Mouse (Mus musculus) thymus, adult 2 months (tissue): Measurements from ENCODE around the gene Lrrc39. TPM values are rescaled to one million over a fixed set of nuclear protein-coding genes. Genes with fewer than 3 reads are reported as not detected.

Experiments used
- DNase-seq: peaks from one replicate; pipeline ENCODE4 v3.0.0; 2021
- H3K27ac ChIP-seq: fragments of 200-500 bp; 2 replicates; pipeline ENCODE4 v1.5.1; 2012; ENCODE audit warnings: low read length, control low read depth; ENCODE audit not compliant: control insufficient read depth, insufficient read depth
- H3K27me3 ChIP-seq: fragments of 200-500 bp; 2 replicates; pipeline ENCODE4 v1.6.1; 2012; ENCODE audit warnings: mild to moderate bottlenecking, low read length, moderate library complexity, mixed read lengths; ENCODE audit not compliant: control insufficient read depth, insufficient read depth
- H3K36me3 ChIP-seq: fragments of 200-500 bp; 2 replicates; pipeline ENCODE4 v1.6.1; 2012; ENCODE audit warnings: mild to moderate bottlenecking, low read length, moderate library complexity; ENCODE audit not compliant: control insufficient read depth, insufficient read depth
- H3K4me1 ChIP-seq: fragments of 200-500 bp; replicated peaks from 2 replicates; pipeline ENCODE4 v1.6.1; 2012; ENCODE audit warnings: low read length; ENCODE audit not compliant: control insufficient read depth, insufficient read depth
- H3K4me3 ChIP-seq: fragments of 200-500 bp; 2 replicates; pipeline ENCODE4 v1.5.1; 2012; ENCODE audit warnings: mild to moderate bottlenecking, low read length, control low read depth, moderate library complexity; ENCODE audit not compliant: control insufficient read depth, insufficient read depth
- CTCF ChIP-seq: fragments of 200-500 bp; IDR thresholded peaks from 2 replicates; pipeline ENCODE4 v1.5.1; 2012; ENCODE audit warnings: mild to moderate bottlenecking, control low read depth, low read length, moderate library complexity, borderline replicate concordance; ENCODE audit not compliant: control insufficient read depth, poor library complexity, insufficient read depth; ENCODE audit errors: extremely low read depth
- POLR2A ChIP-seq: fragments of 200-500 bp; IDR thresholded peaks from 2 replicates; pipeline ENCODE4 v1.6.1; 2012; ENCODE audit warnings: mild to moderate bottlenecking, low read length, control low read depth, moderate library complexity; ENCODE audit not compliant: control insufficient read depth, poor library complexity, insufficient read depth; ENCODE audit errors: extremely low read depth
- WGBS: fragments of 180-500 bp; shearing (Covaris S2); methylation state at CpG from one replicate; pipeline ENCODE4 v1.1.7; 2018; 5-methylcytosine and 5-hydroxymethylcytosine counted together
- polyA plus RNA-seq: library from polyadenylated mRNA; depleted of rRNA; stranded (reverse); fragments of >200 nt; gene quantifications from 2 replicates; pipeline ENCODE4 v1.2.3, GENCODE M21; 2012

Lrrc39 gene
- polyA plus RNA-seq, 1 experiment, result 1.7 TPM

GRCm38 (mm10) chr3:116601005-116601404 lies 38.2 kb downstream of the Lrrc39 start:
- Histone ChIP-seq H3K27me3 (no peaks in the 10 kb centered on the region), H3K36me3 (no peaks in the 10 kb centered on the region), H3K27ac (no peak overlapping the region; the same call in 1 of the 2 replicates), H3K4me1 (no peaks in the 10 kb centered on the region), H3K4me3 (no peak overlapping the region)
- no peak for DNase-seq
- TF ChIP-seq POLR2A, result no peak
- TF ChIP-seq CTCF, result no peak
- 52% methylated on average over 5 of the region's 5 CpGs for WGBS

DNA sequence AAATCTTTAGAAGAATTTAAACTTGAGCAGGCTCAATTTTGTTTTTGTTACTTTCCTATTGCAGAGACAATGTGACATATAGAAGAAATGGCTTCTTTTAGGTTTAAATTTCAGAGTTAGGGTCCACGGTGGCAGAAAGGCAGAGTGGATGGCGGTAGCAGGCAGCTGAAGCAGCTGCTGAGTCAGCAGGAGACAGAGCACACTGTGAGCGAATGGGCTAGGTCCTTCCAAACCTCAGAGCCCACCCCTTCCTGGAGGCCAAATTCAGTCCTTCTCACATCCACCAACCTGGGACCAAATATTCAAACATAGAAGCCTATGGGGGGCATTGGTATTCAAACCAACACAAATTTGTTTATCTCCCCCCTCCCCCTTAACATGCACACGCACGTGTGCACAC lies 39.0 kb downstream of the Lrrc39 start:
- no peak for DNase-seq
- Histone ChIP-seq H3K36me3 (no peaks in the 10 kb centered on the region), H3K4me3 (no peak overlapping the region), H3K4me1 (no peaks in the 10 kb centered on the region), H3K27me3 (no peaks in the 10 kb centered on the region), H3K27ac (no peak overlapping the region)
- 96% methylated on average over 5 of the region's 5 CpGs for WGBS
- TF ChIP-seq CTCF, result no peak
- no peak for TF ChIP-seq POLR2A

DNA sequence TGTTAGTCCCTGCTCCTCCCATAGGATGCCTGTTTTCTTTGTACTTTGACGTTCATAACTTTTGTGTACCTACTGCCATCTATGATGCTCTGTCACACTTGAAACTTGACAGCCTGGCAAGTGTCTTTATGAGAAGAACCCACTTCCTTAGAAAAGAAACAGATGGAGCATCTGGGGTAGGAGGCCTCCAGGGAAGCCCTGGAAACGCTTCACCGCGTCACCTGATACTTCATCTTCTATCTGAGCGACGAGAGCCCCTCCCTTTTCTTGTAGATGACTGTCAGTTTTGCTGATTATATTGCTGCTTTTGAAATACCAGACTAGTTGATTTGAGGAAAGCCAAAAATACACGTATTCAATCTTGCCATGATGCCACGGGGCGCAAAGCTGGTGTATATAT lies 41.8 kb downstream of the Lrrc39 start:
- Histone ChIP-seq H3K4me1 (no peaks in the 10 kb centered on the region), H3K27ac (no peak overlapping the region), H3K4me3 (no peak overlapping the region), H3K27me3 (no peaks in the 10 kb centered on the region), H3K36me3 (peaks cover 21% of the 10 kb centered on the region)
- no peak for DNase-seq
- TF ChIP-seq CTCF, result no peak
- no peak for TF ChIP-seq POLR2A
- 93% methylated on average over 9 of the region's 9 CpGs for WGBS

DNA sequence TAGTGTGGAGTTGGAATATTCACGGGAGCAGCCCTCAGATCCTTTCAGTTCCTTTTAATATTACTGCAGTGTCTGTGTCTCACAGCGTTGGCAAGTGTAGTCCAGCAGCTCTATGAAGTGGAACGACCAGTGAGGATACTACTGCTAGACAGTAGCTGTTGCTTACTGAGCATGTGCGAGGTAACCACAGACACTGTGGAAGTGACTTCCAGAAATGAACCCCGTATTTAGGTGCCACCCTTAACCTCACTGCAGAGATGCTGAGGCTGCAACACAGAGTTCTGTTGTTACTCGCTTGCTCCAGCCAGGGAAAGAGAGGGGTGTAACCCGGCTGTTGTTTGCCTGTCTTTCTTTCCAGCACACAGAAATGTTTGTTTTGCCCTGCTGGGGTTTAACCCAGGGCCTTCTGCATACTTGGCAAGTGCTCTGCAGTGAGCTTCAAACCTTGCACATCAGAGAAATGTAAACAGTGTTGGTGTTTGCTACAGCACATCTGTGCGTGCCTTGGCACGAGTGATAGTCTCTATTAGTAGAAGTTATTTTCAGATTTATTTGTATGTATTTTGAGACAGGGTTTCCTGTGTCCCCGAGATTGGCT lies 51.6 kb downstream of the Lrrc39 start, which contains the start of gene Trmt13:
TSS of gene Trmt13 (minus strand) at position 293 of the 598 bp plus-strand sequence.
- H3K4me3 ChIP-seq, result no peak within 1 kb of the TSS
- H3K36me3 ChIP-seq, result peaks cover 40% of the 10 kb centered on the region
- 88% methylated on average over 10 of the region's 10 CpGs for WGBS
- H3K27me3 ChIP-seq, result no peaks in the 10 kb centered on the region
- DNase-seq, result no peak
- TF ChIP-seq CTCF (no peak), POLR2A (no peak)
- no peaks in the 10 kb centered on the region for H3K4me1 ChIP-seq
- H3K27ac ChIP-seq, result no peak within 1 kb of the TSS

DNA sequence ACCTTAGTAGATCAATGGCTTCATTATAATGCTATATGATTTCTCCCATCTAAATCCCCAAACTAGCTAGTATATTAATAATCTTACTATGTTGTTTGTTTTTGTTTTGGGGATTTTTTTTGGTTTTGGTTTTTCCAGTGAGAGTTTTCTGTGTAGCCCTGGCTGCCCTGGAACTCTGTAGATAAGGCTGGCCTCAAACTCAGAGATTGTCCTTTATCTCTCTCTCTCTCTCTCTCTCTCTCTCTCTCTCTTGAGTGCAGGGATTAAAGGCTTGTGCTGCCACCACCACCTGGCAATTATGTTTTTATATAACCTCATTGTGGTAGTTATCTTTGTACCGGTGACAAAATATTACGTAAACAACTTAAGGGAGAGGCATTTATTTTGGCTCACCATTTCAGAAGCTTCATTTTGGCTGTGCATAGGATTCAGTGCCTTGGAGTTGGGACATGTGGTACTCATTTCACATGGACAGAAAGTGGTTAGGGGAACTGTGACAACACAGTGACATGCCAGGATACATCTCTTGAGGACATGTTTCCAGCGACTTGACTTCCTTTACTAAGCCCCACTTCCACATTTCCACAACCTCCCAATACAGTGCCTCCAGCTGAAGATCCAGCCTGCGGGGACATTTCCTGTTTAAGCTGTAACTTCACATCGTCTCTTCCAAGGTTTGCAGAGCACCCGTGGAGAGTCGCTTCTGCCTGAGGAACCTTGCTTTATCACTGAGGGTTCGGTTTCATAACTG lies 52.7 kb downstream of the Lrrc39 start:
- peaks cover 50% of the 10 kb centered on the region for H3K36me3 ChIP-seq
- 97% methylated on average over 8 of the region's 8 CpGs for WGBS

DNA sequence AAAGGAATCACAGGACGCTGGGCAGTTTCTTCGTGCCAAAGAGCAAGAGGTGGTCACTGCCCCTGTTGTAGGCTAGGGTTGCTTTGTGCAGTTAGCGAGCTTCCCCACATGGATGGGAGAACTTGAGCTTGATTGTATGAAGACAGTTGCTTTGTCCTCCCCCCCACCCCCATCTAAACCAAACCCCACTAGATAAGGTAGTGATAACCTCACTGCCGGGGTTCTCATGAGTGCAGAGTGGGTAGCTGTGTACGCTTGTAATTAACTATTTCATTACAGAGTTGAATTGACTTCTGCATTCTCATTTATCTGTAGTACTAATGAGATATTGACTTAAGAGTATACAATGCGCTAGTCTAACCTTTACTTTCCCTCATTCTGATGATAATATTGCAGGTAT lies 56.1 kb downstream of the Lrrc39 start:
- no peak overlapping the region for H3K27ac ChIP-seq
- TF ChIP-seq CTCF (no peak), POLR2A (no peak)
- H3K36me3 ChIP-seq, result peaks cover 47% of the 10 kb centered on the region

More for the DNA sequence above, 52.7 kb downstream of the Lrrc39 start:
- Histone ChIP-seq H3K27ac (no peak overlapping the region), H3K4me3 (no peak overlapping the region), H3K27me3 (no peaks in the 10 kb centered on the region), H3K4me1 (no peaks in the 10 kb centered on the region)
- DNase-seq, result no peak
- no peak for TF ChIP-seq POLR2A

More for the DNA sequence above, 56.1 kb downstream of the Lrrc39 start:
- Histone ChIP-seq H3K4me1 (no peaks in the 10 kb centered on the region), H3K4me3 (no peak overlapping the region), H3K27me3 (no peaks in the 10 kb centered on the region)
- DNase-seq, result no peak
- 89% methylated on average over 6 of the region's 6 CpGs for WGBS
